Mouse (Mus musculus) cerebellum, adult 9-10 months (tissue): Measurements from ENCODE around the gene Chtop.

Experiments used
- DNase-seq: peaks from one replicate; pipeline ENCODE4 v3.0.0; 2022

Chtop gene

DNA sequence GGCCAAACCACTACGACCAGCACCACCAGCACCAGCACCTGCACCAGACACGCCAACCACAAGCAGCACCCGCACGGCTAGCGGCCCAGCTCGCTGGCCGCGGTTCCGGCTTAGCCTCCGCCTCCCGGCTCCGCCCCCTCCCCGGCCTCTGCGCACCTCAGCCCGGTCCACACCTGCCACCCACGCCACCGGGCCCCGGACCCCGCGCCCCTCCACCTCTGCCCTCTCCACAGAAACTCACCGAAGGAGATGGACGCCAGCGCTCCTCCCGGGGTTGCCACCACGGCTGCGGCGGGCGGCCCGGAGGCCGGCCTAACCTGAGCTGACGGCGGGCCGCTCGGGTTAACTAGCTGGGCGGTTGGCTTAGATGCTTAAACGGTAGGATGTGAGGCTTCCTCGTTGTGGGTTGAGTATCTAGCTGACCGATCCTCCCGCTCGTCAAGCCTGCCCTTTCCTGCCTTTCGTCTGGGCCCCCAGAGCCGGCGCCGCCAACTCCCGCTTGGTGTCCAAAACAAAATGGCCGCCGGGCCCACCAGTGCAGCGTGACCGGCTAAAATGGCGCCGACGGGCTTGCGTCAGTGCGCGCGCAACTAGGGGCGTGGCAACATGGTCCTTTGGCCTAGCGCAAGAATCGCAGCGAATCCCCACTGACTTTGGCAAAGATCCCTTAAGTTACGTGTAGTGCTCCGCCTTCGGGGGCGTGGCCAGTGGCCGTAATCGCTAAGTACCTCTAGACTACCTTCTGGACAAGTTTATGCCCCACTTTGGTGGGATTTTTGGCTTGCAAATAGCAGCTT, at the start of gene Chtop:
Gene Chtop (minus strand): TSS at position 549 of the 797 bp plus-strand sequence.
- DNase-seq = peak; percentile 99

- DNase-seq = peak; percentile 26
These were observed 46.7 kb upstream of the Chtop start for GRCm38 (mm10) chr3:90555954-90556353.

GRCm38 (mm10) chr3:90552231-90552630, 42.9 kb upstream of the Chtop start:
- DNase-seq = no peak

GRCm38 (mm10) chr3:90550421-90550790, 41.1 kb upstream of the Chtop start:
- no peak for DNase-seq

DNA sequence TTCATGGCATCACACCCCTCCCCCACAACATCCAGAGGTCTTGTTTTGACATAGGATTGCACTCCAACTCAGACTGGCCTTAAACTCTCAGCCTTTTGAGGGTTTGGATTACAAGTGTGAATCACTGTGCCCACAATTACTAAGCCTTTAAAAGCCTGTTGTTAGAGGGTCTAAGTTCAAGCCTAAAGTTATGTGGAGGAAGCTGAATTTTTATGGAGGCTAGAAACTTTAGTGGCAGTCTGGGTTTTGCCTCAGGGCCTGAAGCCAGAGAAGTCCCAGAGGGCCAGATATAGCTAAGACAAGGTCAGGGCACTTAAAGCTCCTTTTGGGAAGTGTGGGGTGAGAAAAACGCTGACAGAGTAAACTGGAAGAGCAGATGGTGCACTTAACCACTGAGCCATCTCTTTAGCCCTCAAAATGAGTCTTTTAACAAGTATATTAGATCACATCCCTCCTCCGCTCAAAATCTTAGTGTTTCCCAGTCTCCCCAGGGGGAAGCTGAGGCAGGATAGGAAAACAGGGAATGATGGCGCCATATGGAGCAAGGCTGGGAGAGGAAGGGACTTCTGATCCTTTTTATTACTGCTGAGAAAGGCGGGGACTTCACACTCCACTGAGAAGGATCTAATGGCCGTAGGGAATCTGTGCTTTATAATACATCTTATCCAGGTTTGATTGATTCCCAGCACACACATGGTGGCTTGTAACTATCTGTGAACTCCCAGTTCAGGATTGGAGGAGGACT, 40.5 kb upstream of the Chtop start:
- DNase-seq = no peak

DNA sequence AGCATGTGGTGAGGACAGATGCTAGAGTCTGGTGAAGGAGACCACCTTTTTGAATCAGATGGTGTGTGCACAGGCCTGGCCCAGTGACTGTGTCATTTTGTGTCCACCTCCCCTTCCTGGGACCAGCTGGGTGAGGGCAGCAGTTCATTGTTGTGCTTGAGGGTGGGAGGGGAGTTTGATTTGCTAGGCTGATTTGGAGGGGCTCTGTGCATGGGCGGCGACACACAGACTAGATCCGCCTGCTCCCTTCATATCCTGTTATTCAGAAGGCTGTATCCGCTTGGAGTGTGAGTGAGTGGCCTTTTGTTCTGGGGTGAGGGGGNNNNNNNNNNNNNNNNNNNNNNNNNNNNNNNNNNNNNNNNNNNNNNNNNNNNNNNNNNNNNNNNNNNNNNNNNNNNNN, 31.6 kb upstream of the Chtop start:
- DNase-seq = peak; percentile 32

GRCm38 (mm10) chr3:90537905-90538296, 28.6 kb upstream of the Chtop start:
- DNase-seq = no peak

DNA sequence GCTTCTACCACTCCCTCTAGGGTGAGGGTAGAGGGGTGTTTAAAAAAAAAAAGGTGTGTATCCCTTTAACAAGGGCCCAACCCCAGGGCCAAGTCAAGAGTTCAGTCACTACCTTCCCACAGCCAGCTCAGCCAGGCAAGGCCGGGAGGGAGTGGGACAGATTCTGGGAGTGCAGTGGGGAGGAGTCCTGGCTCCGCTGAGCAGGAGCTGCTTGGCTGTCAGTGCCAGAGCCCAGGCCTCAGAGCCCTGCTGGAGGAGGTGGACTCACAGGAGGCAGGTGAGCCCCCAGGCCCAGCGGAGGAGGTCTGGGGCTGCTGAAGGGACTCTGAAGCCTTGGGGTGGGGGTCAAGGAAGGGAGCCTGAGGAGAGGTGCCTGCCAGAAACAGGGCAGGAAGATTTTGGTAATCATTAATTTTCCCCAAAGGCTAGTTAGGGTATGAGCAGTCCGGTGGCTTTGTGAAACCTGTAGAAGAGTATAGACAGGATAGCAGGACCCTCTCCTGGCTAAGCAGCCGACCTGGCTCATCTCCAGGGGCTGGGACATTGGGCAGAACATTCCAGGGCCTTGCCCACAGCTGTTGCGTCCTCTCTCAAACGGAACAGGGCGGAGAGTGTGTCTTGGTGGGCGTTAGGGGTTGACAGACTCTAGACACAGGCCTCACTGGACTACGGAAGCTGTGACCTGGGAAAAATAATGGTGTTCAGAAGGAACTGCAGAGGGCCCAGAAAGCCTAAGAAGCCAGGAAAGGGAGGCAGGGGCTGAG, 28.0 kb upstream of the Chtop start, which contains the start of gene S100a16:
Gene S100a16 (plus strand): TSS at position 114 of the 764 bp plus-strand sequence.
- DNase-seq = peak; percentile 75

DNA sequence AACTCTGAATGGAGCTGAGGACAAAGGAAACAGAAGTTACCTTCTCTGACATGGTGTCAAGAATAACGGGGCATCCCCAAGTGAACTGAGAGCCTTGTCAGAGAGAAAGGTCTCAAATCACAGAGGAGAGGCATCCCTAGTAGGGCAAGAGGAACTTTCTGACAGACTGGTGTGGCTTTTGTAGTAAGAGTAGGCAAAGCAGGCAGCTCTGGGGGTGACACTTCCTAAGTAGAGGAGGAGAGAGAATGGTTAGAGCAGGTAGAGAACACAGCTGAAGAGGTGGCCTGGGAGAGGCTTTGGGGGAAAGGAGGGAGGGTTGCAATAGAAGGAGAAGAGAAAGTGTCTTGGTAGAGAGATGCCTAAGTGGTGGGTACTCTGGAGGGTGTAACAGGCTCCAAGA, 26.1 kb upstream of the Chtop start:
- DNase-seq = no peak

GRCm38 (mm10) chr3:90531713-90532112, 22.4 kb upstream of the Chtop start:
- no peak for DNase-seq

DNA sequence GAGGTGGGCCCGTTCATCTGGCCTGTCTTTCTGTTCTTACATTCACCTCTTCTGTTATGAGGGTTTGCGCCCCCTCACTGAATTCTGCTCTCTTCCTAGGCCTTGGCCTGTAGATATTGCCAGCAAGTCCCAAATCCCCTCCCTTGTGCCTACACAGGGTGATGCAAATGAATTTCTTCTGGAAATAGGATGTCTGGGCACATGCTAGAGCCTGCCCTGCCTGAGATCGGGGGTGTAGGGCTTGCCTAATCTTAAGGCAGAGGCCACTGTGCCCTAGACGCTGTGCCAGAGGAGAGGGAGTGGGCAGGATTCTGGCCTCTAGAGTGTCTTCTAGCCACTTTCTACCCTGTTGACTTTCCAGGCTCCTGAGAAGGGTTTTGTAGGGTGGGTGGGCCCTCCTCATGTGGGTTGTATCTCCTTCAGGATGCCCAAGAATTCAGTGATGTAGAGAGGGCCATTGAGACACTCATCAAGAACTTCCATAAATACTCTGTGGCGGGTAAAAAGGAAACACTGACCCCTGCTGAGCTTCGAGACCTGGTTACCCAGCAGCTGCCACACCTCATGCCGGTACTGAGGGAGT, 18.1 kb upstream of the Chtop start:
- no peak for DNase-seq

GRCm38 (mm10) chr3:90526580-90526979, 17.3 kb upstream of the Chtop start, which contains the start of gene S100a14:
TSS of gene S100a14 (plus strand) at chr3:90526856.
- no peak for DNase-seq

GRCm38 (mm10) chr3:90526076-90526475, 16.8 kb upstream of the Chtop start:
- DNase-seq = no peak

GRCm38 (mm10) chr3:90525421-90525820, 16.1 kb upstream of the Chtop start:
- DNase-seq = no peak

DNA sequence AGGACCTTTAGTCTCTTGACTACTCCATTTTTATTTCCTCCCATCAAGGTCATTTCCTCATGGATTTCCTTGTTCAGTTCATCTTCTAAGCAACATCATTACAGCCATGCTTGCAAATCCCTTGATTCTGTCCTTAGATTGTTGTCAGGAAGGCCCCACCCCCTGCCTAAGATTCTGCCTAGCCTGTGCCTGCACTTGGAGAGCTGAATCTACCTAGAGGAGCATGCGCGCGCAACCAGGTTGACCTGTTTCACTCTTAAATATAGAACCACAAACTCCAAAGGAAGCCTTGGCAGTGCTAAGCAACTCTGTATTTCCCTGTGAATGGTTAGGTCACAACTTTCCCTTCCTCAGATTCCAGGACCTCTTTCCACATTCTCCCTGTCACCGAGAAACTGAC, 8.4 kb upstream of the Chtop start:
- no peak for DNase-seq

DNA sequence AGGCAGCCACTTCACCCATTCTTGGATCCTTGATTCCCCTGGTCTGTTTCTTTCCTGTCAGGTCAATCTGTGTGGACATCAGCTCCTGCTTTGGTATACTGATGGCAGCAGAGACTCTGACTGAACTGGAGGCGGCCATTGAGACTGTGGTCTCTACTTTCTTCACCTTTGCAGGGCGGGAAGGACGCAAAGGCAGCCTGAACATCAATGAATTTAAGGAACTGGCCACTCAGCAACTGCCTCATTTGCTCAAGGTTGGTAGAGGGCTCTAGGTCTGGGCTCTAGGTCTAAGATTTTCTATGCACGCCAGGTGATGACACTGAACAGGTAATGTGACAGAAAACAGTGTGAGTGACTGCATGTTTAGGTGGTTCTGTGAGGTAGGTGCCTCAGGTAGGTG, 6.5 kb upstream of the Chtop start:
- no peak for DNase-seq

- DNase-seq = no peak
These were observed 5.9 kb upstream of the Chtop start for GRCm38 (mm10) chr3:90515242-90515641.

DNA sequence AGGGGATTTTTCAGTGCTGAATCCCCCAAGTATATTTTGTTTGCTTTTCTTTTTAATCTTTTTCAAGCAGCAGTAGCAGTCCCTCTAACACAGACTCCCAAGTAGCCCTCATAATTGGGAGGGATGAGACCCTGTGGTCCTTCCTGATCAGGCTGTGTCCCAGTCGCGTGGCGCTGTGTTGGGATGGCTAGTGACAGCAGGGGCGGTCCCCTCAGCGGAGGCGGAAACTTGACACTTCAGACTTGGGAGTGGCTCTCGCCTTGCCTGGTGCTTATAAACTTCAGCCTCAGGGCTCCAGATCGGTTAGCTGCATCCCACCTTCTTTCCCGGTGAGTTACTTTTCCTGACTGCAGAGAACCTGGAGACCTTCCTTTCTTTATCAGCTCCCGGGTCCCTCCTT, 5.4 kb upstream of the Chtop start:
- DNase-seq = no peak

DNA sequence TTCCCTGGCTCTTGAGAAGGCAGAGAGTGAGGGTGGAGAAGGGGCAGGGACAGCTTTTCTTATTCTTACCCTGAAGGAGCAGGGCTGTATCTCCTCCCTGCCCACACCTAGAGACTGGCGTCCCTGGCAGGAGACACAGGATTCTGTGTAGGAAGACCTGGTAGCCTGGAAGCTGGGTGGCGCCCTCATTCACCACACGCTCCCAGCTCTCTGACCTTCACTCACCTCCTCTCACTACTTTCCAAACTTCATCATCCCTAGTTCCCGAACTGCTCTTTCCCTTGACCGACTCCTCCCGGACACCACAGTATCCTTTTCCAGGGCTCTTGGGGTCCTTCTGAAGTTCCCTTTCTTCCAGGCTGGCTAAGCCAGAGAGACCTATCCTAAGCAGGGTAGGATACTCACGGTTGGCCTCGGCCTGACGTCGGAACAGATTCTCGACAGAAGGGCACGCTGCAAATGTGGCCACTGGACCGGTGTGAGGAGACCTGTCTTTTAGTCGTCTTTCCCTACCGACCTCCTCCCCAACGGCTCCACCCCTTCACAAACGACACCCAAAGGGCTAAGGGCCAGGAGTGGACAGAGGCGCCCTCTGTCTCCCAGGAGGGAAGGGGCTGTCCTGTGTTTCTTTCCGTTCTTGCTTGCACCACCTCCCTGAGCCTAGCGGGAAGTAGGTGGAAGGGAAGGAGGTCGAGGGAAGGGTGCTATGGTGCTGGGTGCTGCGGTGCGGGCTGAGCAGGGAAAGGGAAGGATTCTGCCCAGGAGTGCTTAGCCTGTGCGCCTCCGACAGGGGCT, 4.7 kb upstream of the Chtop start, which contains the start of the genes S100a1 and S100a13:
Gene S100a1 (minus strand): TSS at position 597 of the 795 bp plus-strand sequence.
Gene S100a13 (plus strand): TSS at position 640 of the 795 bp plus-strand sequence.
- no peak for DNase-seq

GRCm38 (mm10) chr3:90512948-90513642, 3.8 kb upstream of the Chtop start:
- no peak for DNase-seq

- DNase-seq = no peak
These were observed 3.0 kb upstream of the Chtop start for GRCm38 (mm10) chr3:90512276-90512675.
